Mouse (Mus musculus): Measurements from ENCODE around the gene Tubg1.
A peak's percentile ranks its signal among the peaks of the same experiment; 100 is the strongest.

Gene Tubg1

GRCm38 (mm10) chr11:101119761-101120544 lies at the start of gene Tubg1, which contains the start of gene Retreg3:
TSS of gene Tubg1 (plus strand) at chr11:101119938.
TSS of gene Retreg3 (minus strand) at chr11:101119893.
- DNase-seq, result peak; percentile 99

GRCm38 (mm10) chr11:101070189-101070527 lies 49.6 kb upstream of the Tubg1 start:
- DNase-seq, result no peak

- no peak for DNase-seq
These were observed 48.8 kb upstream of the Tubg1 start for GRCm38 (mm10) chr11:101070987-101071386.

- no peak for DNase-seq
These were observed 47.8 kb upstream of the Tubg1 start for GRCm38 (mm10) chr11:101071810-101072428.

GRCm38 (mm10) chr11:101078121-101078520 lies 41.6 kb upstream of the Tubg1 start, which contains the start of gene Hsd17b1:
TSS of gene Hsd17b1 (plus strand) at chr11:101078411.
- no peak for DNase-seq

GRCm38 (mm10) chr11:101079746-101080145 lies 40.0 kb upstream of the Tubg1 start:
- no peak for DNase-seq

- no peak for DNase-seq
These were observed 39.3 kb upstream of the Tubg1 start for GRCm38 (mm10) chr11:101080421-101080820.

- no peak for DNase-seq
These were observed 38.1 kb upstream of the Tubg1 start for GRCm38 (mm10) chr11:101081659-101082058.

- peak; percentile 93 for DNase-seq
These were observed 37.3 kb upstream of the Tubg1 start, which contains the start of gene Coasy for GRCm38 (mm10) chr11:101082208-101083082. TSS of gene Coasy (plus strand) at chr11:101082565.

GRCm38 (mm10) chr11:101083083-101083697 lies 36.5 kb upstream of the Tubg1 start:
- DNase-seq, result no peak

GRCm38 (mm10) chr11:101084246-101084645 lies 35.5 kb upstream of the Tubg1 start:
- no peak for DNase-seq

- DNase-seq, result no peak
These were observed 34.9 kb upstream of the Tubg1 start for GRCm38 (mm10) chr11:101084811-101085210.

- DNase-seq, result no peak
These were observed 34.0 kb upstream of the Tubg1 start for GRCm38 (mm10) chr11:101085617-101086322.

GRCm38 (mm10) chr11:101086323-101086674 lies 33.4 kb upstream of the Tubg1 start:
- no peak for DNase-seq

- peak; percentile 90 for DNase-seq
These were observed 32.7 kb upstream of the Tubg1 start, which contains the start of gene Mlx for GRCm38 (mm10) chr11:101086756-101087681. TSS of gene Mlx (plus strand) at chr11:101087277.

GRCm38 (mm10) chr11:101087682-101088055 lies 32.1 kb upstream of the Tubg1 start:
- no peak for DNase-seq

- DNase-seq, result no peak
These were observed 29.8 kb upstream of the Tubg1 start for GRCm38 (mm10) chr11:101089931-101090330.

- DNase-seq, result no peak
These were observed 24.8 kb upstream of the Tubg1 start for GRCm38 (mm10) chr11:101094930-101095313.

- peak; percentile 94 for DNase-seq
These were observed 24.3 kb upstream of the Tubg1 start, which contains the start of gene Psmc3ip for GRCm38 (mm10) chr11:101095314-101096024. TSS of gene Psmc3ip (minus strand) at chr11:101095436.

GRCm38 (mm10) chr11:101098231-101098630 lies 21.5 kb upstream of the Tubg1 start:
- DNase-seq, result no peak
